Mouse (Mus musculus) heart, adult 18-20 months (tissue): ENCODE data around the gene Tpk1. TPM values are rescaled to one million over a fixed set of nuclear protein-coding genes. Genes with fewer than 3 reads are reported as not detected.

Experiments used
- DNase-seq, 2 experiments: peaks; one replicate each; pipeline ENCODE4 v3.0.0; 2021 to 2022; ENCODE audit warnings: mixed read lengths in 1 of 2
- total RNA-seq, 2 experiments: library from RNA; stranded (reverse); gene quantifications; 2 replicates each; pipeline ENCODE4 v1.2.3; 2021

Tpk1 gene
- total RNA-seq, 2 experiments from 2014 or later: 1.7 to 2.5 TPM

GRCm38 (mm10) chr6:43435987-43436541, 230.0 kb downstream of the Tpk1 start:
- no peak for DNase-seq

DNA sequence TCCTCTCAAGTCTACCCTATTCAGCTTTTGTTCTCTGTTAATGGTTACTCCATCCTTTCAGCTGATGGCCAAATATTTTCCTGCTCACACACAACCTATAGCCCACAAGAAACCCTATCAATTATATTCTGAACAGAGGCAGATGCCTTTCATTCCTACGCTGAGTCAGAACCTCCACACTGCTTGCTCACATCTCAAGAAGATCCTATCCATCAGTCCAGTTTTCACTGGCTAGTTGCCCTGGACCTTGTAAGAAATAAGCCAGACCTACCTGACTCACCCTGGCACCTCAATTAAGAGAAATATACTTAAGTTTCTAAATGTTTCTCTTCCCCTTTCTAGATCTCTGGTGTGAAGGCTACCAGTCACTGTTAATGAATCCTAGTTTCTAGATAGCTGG, 231.7 kb downstream of the Tpk1 start:
- no peak for DNase-seq

DNA sequence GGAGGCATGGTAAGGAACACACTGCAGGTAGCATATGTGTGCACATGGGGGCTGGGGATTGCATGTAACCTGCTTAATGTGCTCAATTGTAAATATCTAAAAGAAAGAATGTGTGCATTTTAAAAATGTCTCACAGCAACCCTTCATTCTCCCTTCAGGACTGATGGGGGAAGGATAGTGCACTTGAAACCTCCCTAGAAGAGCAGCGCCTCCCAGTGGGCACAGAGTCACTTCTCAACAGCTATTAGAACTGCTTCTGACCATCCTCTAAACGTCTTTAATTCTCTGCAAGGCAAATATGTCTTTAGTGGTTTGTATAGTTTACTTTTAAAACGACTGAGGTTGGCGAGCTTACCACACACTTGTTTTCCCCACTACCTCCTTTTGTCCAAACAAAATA, 241.1 kb downstream of the Tpk1 start:
- DNase-seq: peak in 1 of 2 experiments; percentile 38

DNA sequence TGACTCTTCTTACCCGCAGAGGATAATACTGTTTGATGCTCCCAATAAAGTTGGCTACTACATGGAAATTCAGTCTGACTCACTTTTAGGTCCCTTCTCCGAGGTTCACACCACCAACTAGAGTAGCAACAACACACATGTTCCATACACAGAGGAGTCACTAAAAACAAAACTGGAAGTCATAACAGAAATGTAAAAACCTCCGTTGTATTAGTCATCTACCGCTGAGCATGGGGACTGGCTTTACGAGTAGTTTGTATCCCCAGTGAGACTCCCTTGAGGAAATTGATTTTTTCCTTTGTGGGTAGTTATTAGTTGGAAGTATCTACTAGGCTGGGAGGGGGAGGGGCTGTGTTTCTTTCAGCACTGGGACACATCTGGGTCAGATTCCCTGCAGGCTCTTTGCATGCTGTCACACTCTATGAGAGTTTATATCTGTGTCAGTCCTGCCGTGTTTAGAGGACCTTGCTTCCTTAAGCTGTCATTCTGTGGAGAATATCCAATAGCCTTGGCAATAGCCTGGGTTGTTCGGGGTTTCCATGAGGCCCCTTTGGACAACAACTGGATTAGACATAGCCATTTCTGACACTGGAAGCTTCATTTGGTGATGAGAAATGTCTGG, 245.6 kb downstream of the Tpk1 start:
- peak; percentile 16 to 20 for DNase-seq

GRCm38 (mm10) chr6:43408949-43409348, 257.1 kb downstream of the Tpk1 start:
- DNase-seq: peak; percentile 42 to 63

DNA sequence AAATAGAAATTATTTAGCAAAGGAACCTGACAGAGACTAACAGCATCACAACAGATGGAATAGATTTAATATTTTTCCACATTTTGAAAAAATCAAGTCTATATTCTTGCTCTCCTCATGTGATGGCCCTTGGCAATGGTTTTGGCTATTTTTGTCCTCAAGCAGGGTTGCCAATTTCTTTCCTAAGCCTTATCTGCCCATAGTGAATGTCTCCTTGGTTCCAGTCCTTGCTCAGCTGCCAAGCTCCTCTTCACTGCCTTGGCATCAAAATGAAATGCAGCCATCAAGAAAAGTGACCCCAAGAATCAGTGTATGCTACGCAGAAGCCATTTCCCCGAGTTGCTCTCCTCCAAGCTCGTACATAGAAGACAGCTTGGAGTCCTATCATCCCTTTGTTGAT, 263.0 kb downstream of the Tpk1 start:
- DNase-seq: peak; percentile 60 to 66

- no peak for DNase-seq
Observed at GRCm38 (mm10) chr6:43402219-43402997, 263.7 kb downstream of the Tpk1 start.

GRCm38 (mm10) chr6:43396426-43396825, 269.7 kb downstream of the Tpk1 start:
- DNase-seq: no peak

GRCm38 (mm10) chr6:43395538-43395937, 270.5 kb downstream of the Tpk1 start:
- peak; percentile 17 to 19 for DNase-seq

DNA sequence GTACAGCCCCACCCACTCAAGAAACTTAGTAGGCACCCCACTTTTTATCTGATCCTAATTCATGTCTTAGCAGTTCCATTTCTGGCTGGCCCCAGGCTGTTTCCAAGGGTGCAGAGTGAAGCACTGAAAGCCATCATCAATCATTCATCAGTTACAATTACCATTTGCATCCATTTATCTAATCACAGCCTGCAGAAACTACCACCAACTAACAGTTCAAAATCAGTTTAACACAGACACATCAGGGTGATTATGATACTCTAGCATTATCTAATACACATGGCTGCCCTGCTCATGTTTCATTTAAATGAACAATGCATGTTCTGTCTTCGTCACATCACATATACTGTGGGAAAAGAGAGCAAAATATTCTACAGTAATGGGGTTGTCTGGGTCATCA, 274.7 kb downstream of the Tpk1 start:
- DNase-seq: no peak

DNA sequence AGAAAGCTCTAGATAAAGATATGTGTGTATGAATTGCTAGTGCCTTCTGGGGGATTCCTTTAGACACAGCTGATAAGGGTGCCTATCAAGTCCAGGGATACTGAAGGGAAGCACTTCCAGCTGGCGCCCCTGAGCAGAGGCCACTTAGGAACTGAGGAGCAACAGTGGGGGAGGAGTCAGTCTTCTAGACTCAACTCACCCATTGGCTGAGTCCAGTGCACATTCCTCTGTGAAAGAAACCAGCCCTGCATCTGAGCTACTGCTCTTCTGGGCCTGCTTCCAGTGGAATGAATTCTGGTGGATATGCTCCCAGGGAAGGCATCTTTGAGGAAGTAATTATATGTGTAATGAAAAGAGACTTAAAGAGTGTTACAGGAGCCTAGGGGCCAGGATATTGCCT, 278.8 kb downstream of the Tpk1 start:
- DNase-seq: no peak

GRCm38 (mm10) chr6:43384841-43385240, 281.2 kb downstream of the Tpk1 start:
- no peak for DNase-seq

GRCm38 (mm10) chr6:43384304-43384703, 281.8 kb downstream of the Tpk1 start:
- DNase-seq: no peak

GRCm38 (mm10) chr6:43382750-43383149, 283.3 kb downstream of the Tpk1 start:
- no peak for DNase-seq

- no peak for DNase-seq
Observed at GRCm38 (mm10) chr6:43382284-43382683, 283.8 kb downstream of the Tpk1 start.

- no peak for DNase-seq
Observed at GRCm38 (mm10) chr6:43373206-43373605, 292.9 kb downstream of the Tpk1 start.

GRCm38 (mm10) chr6:43367434-43367945, 298.6 kb downstream of the Tpk1 start:
- DNase-seq: no peak

GRCm38 (mm10) chr6:43366952-43367351, 299.1 kb downstream of the Tpk1 start:
- DNase-seq: no peak

- DNase-seq: no peak
Observed at GRCm38 (mm10) chr6:43363917-43364316, 302.2 kb downstream of the Tpk1 start.

DNA sequence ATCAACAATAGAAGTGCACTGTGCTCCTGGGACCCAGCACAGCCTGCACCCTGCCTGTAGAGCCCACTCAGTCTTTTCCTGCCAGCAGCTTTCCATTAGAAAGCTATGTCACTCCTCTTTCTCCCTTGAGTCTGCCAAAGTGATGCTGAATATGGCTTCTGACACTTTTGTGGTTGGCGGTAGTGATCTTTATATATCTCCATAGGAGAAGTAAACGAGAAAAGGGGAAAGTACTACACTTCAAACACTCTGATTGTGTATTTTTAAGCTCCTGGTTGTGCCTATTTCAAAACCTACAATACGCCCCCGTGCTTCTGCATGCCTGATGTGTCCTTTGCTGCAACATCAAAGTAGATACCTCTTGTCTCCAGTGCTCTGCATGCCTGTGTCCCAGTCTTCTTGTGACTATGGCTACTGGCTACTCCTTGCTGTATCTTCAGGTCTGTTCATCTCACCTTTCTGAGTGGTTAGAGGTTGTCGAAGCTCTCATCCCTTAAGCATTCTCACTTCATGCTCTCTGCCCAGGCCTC, 302.7 kb downstream of the Tpk1 start:
- DNase-seq: no peak

DNA sequence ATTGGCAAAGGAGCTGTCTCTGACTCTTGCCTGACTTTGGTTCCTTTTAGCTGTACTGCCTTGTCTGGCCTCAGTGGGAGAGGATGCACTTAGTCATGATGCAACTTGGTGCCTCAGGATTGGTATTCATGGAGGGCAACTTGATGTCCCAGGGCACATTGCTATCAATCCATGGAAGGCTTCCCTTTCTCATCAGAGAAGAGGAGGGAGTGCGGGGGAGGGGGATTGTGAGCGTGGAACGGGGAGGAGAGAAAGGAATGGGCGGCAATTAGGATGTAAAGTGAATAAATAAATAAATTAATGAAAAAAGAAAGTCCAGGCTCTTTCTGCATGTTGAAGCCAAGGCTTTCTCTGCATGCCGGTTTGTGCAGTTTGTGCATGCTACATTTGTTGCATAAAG, 304.8 kb downstream of the Tpk1 start:
- DNase-seq: no peak

DNA sequence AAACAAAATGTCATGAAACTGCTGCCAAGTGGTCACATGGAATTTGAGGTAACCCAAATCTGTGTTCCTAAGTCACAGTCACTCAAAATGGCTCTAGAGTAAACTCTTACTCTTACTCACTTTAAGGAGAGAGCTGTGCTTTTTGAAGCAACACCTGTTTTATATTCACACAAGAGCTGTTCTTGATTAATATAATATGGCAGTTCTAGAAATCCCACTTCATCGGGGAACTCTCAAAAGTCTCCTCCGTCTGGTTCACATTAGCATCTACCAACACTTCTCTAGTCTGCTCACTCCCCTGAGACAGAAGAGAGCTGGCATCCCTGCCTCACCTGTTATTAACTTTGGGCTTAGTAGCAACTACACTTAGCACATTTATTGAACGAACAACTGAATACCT, 305.9 kb downstream of the Tpk1 start:
- no peak for DNase-seq
